ENCODE assay signal across 8 mouse cellular contexts in genomic region chr19:8741243-8741869, GRCm38 (mm10). TPM values are rescaled to one million over a fixed set of nuclear protein-coding genes. Genes with fewer than 3 reads are reported as not detected.
DNase-seq lines count a peak whose midpoint lies in the region; ATAC-seq and TF ChIP-seq lines count a peak whose summit lies in the region.

TSS of gene Stx5a (plus strand) at chr19:8741413.

- peak within 1 kb of the TSS; percentile 88 for H3K4me3 ChIP-seq in hindbrain, embryonic 10.5 days
- H3K4me3 ChIP-seq in lung, postnatal 0 days (ENCODE audit: low read depth, low read length) = peak within 1 kb of the TSS; percentile 72

- H3K9ac ChIP-seq in lung, postnatal 0 days (replicated peaks; ENCODE audit: low read depth) = peak within 1 kb of the TSS; percentile 87

- peak; percentile 95 for DNase-seq in MN1 (ENCODE audit: low spot score)
- peak; percentile 97 for DNase-seq in cerebellum, adult 9-10 months
- peak; percentile 96 for DNase-seq in hindbrain, embryonic 10.5 days (ENCODE audit: low spot score)
- peak; percentile 98 for DNase-seq in layer of hippocampus, adult 9-11 months
- DNase-seq in lung, postnatal 0 days (ENCODE audit: low spot score) = peak; percentile 100
- peak; percentile 85 for DNase-seq in ovary, postnatal 14 days (ENCODE audit: low spot score)
- DNase-seq in thymus, postnatal 14 days = peak; percentile 95

- peaks cover 73% of the 10 kb centered on the region for H3K36me3 ChIP-seq in hindbrain, embryonic 10.5 days
- peaks cover 13% of the 10 kb centered on the region; the same call in 1 of the 2 replicates for H3K36me3 ChIP-seq in lung, postnatal 0 days (ENCODE audit: insufficient read depth, low read length)

- H3K4me1 ChIP-seq in hindbrain, embryonic 10.5 days (replicated peaks) = peaks cover 27% of the 10 kb centered on the region
- peaks cover 14% of the 10 kb centered on the region; the same call in 1 of the 2 replicates for H3K4me1 ChIP-seq in lung, postnatal 0 days (ENCODE audit: insufficient read depth, low read depth, low read length)

- TF ChIP-seq EP300 in lung, postnatal 0 days (IDR thresholded peaks at IDR 0.05) = peak; percentile 84

- peak; percentile 98 for ATAC-seq in frontal cortex, adult (ENCODE audit: low TSS enrichment)
- peak; percentile 97 for ATAC-seq in lung, postnatal 0 days

- H3K9me3 ChIP-seq in hindbrain, embryonic 10.5 days = no peaks in the 10 kb centered on the region
- no peaks in the 10 kb centered on the region for H3K9me3 ChIP-seq in lung, postnatal 0 days (ENCODE audit: low read length)

- peak within 1 kb of the TSS; percentile 96 for H3K4me2 ChIP-seq in lung, postnatal 0 days (replicated peaks; ENCODE audit: low read depth, low read length)

- peak; percentile 35; the same call in 1 of the 2 replicates for TF ChIP-seq CTCF in lung, postnatal 0 days (IDR thresholded peaks at IDR 0.05)

- peak within 1 kb of the TSS; percentile 94 for H3K27ac ChIP-seq in hindbrain, embryonic 10.5 days
- peak within 1 kb of the TSS; percentile 98 for H3K27ac ChIP-seq in lung, postnatal 0 days (ENCODE audit: low read length)

- H3K27me3 ChIP-seq in hindbrain, embryonic 10.5 days (ENCODE audit: insufficient read depth, poor library complexity, severe bottlenecking) = no peaks in the 10 kb centered on the region
- H3K27me3 ChIP-seq in lung, postnatal 0 days (replicated peaks; ENCODE audit: insufficient read depth, low read length) = no peaks in the 10 kb centered on the region

- WGBS in hindbrain, embryonic 10.5 days = under 1% methylated on average over 36 of the region's 36 CpGs
- WGBS in lung, postnatal 0 days = under 1% methylated on average over 36 of the region's 36 CpGs

RNA-seq across cellular contexts. Expression of gene Stx5a, which starts in this region (rescaled TPM):
- polyA plus RNA-seq in hindbrain, embryonic 10.5 days (2016; fragmentation: Nextera tagmentation; extraction: Ambion mirVana) = 95.6 and 106 TPM in 2 replicates
- 130 and 143 TPM in 2 replicates for polyA plus RNA-seq in lung, postnatal 0 days (2015; fragmentation: Nextera tagmentation; extraction: Ambion mirVana)

Comparison
In these comparisons a context has a peak if more than half of its experiments do, and no peak if none do; other contexts are left out.
1. Peak in every context shown above with its lines: DNase-seq, ATAC-seq, H3K4me3 ChIP-seq and H3K27ac ChIP-seq.